19 mouse cellular contexts compared by ENCODE assay signal in genomic region chr19:45913036-45913435, GRCm38 (mm10).
DNase-seq lines count a peak whose midpoint lies in the region; ATAC-seq and TF ChIP-seq lines count a peak whose summit lies in the region.
"Had no signal": no experiment of that assay in that cellular context is flagged by ENCODE, and none has a peak within 500 bp of the region (broad histone marks: within the 10 kb centered on the region; RNA-seq: fewer than 3 reads in every experiment).

No protein-coding gene starts in this region.

- peak; percentile 20 for DNase-seq in embryo, embryonic 10.5 days (ENCODE audit: low spot score)
- DNase-seq in embryo, embryonic 10 days (ENCODE audit: low spot score) = no peak
- DNase-seq in heart, postnatal 0 days (ENCODE audit: low spot score) = no peak
- no peak for DNase-seq in heart, postnatal 10 days
- DNase-seq in layer of hippocampus, adult 2 months (ENCODE audit: low spot score in 2 of 2) = no peak
- no peak for DNase-seq in layer of hippocampus, adult 9-11 months
- DNase-seq in stomach, postnatal 0 days (ENCODE audit: low spot score) = no peak
- DNase-seq: adrenal gland, postnatal 10 days; B cell, adult 2 months; cerebellum, adult 11-12 months; cerebellum, adult 9-11 months; cerebellum, postnatal 36 days; gastrocnemius, postnatal 10 days had no signal

- peaks cover 13% of the 10 kb centered on the region; the same call in 1 of the 2 replicates for H3K36me3 ChIP-seq in heart, postnatal 0 days (replicated peaks; ENCODE audit: control insufficient read depth, insufficient read depth, low read length)
- H3K36me3 ChIP-seq in stomach, postnatal 0 days (ENCODE audit: control insufficient read depth, insufficient read depth, low read length) = no peaks in the 10 kb centered on the region
- H3K36me3 ChIP-seq: forebrain, embryonic 12.5 days had no signal

- intact Hi-C loops in heart, postnatal 10 days (cut with DNase I) = loop anchor here (5.0 kb wide), 2 partner anchors 66 to 86 kb away; no protein-coding TSS in a partner anchor

- no peaks in the 10 kb centered on the region for H3K9me3 ChIP-seq in heart, postnatal 0 days (replicated peaks; ENCODE audit: control insufficient read depth, low read length)
- H3K9me3 ChIP-seq in stomach, postnatal 0 days (ENCODE audit: control insufficient read depth, low read length) = no peaks in the 10 kb centered on the region
- H3K9me3 ChIP-seq: embryonic facial prominence, embryonic 13.5 days; forebrain, embryonic 12.5 days; heart, embryonic 13.5 days had no signal

- peak; percentile 32 for TF ChIP-seq CTCF in heart, postnatal 0 days (IDR thresholded peaks at IDR 0.05; ENCODE audit: low read depth)
- no peak; the same call in 1 of the 2 replicates for TF ChIP-seq CTCF in layer of hippocampus, adult 2 months (conservative IDR thresholded peaks at IDR 0.05)
- TF ChIP-seq CTCF in stomach, postnatal 0 days (IDR thresholded peaks at IDR 0.05; ENCODE audit: low read depth) = peak; percentile 36

- TF ChIP-seq EP300 in heart, postnatal 0 days (IDR thresholded peaks at IDR 0.05; ENCODE audit: low read depth) = no peak
- no peak for TF ChIP-seq EP300 in stomach, postnatal 0 days (optimal IDR thresholded peaks at IDR 0.05)

- no peak overlapping the region for H3K27ac ChIP-seq in heart, postnatal 0 days (ENCODE audit: low read depth)
- peak overlapping the region; percentile 70 for H3K27ac ChIP-seq in layer of hippocampus, adult 2 months
- H3K27ac ChIP-seq in stomach, postnatal 0 days (replicated peaks) = no peak overlapping the region
- H3K27ac ChIP-seq: embryonic facial prominence, embryonic 13.5 days; forebrain, embryonic 12.5 days; heart, embryonic 13.5 days had no signal

- no peak overlapping the region for H3K4me2 ChIP-seq in heart, postnatal 0 days (ENCODE audit: low read depth, low read length)
- no peak overlapping the region for H3K4me2 ChIP-seq in stomach, postnatal 0 days (replicated peaks; ENCODE audit: low read depth)
- H3K4me2 ChIP-seq: embryonic facial prominence, embryonic 13.5 days; forebrain, embryonic 12.5 days; heart, embryonic 13.5 days had no signal

- no peak overlapping the region for H3K4me3 ChIP-seq in heart, postnatal 0 days (ENCODE audit: low read depth, low read length)
- no peak overlapping the region for H3K4me3 ChIP-seq in layer of hippocampus, adult 2 months
- H3K4me3 ChIP-seq in stomach, postnatal 0 days (ENCODE audit: low read depth, low read length) = no peak overlapping the region
- H3K4me3 ChIP-seq: embryonic facial prominence, embryonic 13.5 days; forebrain, embryonic 12.5 days; heart, embryonic 13.5 days had no signal

- peak; percentile 39; the same call in 1 of the 2 replicates for ATAC-seq in heart, postnatal 0 days (ENCODE audit: insufficient read depth, low read depth)
- ATAC-seq in stomach, postnatal 0 days (ENCODE audit: low FRiP score, low TSS enrichment) = no peak
- ATAC-seq: CD4-positive, CD25-positive, alpha-beta regulatory T cell, adult 4 months; forebrain, embryonic 16.5 days; hindbrain, embryonic 16.5 days had no signal

- H3K9ac ChIP-seq in heart, postnatal 0 days (replicated peaks; ENCODE audit: low read depth, low read length) = no peak overlapping the region
- H3K9ac ChIP-seq in stomach, postnatal 0 days (ENCODE audit: low read length) = no peak overlapping the region
- H3K9ac ChIP-seq: embryonic facial prominence, embryonic 13.5 days; forebrain, embryonic 12.5 days; heart, embryonic 13.5 days had no signal

- no peaks in the 10 kb centered on the region for H3K27me3 ChIP-seq in heart, postnatal 0 days (ENCODE audit: control insufficient read depth, insufficient read depth, low read length)
- H3K27me3 ChIP-seq in stomach, postnatal 0 days (ENCODE audit: control insufficient read depth, insufficient read depth, low read length) = no peaks in the 10 kb centered on the region
- H3K27me3 ChIP-seq: embryonic facial prominence, embryonic 13.5 days; forebrain, embryonic 12.5 days; heart, embryonic 13.5 days had no signal

- WGBS in heart, postnatal 0 days = 46% methylated on average over 5 of the region's 5 CpGs
- WGBS in stomach, postnatal 0 days = 50% methylated on average over 5 of the region's 5 CpGs

- peaks cover 17% of the 10 kb centered on the region for H3K4me1 ChIP-seq in heart, postnatal 0 days (ENCODE audit: control insufficient read depth, insufficient read depth)
- no peaks in the 10 kb centered on the region for H3K4me1 ChIP-seq in stomach, postnatal 0 days (replicated peaks; ENCODE audit: control insufficient read depth, insufficient read depth)
- H3K4me1 ChIP-seq: embryonic facial prominence, embryonic 13.5 days had no signal
